Mouse (Mus musculus) right cerebral cortex, adult 2 months (tissue): ENCODE measurements around the gene Syt1.

Experiments used
- DNase-seq, 2 experiments: peaks; one replicate each; pipeline ENCODE4 v3.0.0; 2021 to 2022; ENCODE audit warnings: low spot score in 2 of 2

Syt1 gene

DNA sequence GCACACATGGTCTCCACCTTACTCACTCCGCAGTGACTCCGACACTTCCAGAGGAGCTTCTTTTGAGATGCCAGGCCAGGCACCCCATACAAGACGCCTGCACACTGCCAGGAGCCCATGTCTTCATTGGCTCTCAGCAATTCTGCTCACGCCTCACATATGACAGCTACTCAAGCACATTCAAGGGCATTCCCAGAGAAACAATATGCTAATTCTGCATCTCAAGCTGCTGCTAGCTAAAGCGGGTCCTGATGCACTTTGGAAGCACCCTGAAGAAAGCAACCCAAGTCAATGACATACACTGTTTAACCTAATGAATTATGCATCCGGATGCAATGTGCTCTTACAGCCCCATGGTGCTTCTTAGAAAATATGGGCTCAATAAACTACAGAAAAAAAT lies 247.1 kb downstream of the Syt1 start:
- no peak for DNase-seq

DNA sequence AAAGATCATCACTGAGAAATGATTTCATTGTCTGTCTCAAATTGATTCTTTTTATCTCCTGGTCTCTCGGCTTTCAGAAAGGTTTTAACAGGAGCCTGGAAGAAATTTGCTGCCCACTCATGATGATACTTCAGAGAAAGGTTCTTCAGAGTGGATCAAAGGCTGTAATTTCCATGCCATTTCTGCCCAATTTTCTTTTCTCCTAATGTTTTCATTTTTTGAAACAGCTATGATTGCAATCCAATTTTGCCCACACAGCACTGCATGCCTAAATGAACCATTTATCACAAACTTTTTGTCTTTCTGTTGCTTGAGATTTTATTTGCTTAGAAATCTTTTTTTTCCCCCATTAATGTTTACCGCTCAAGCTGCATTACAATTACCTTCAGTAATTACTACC lies 257.5 kb downstream of the Syt1 start:
- no peak for DNase-seq

DNA sequence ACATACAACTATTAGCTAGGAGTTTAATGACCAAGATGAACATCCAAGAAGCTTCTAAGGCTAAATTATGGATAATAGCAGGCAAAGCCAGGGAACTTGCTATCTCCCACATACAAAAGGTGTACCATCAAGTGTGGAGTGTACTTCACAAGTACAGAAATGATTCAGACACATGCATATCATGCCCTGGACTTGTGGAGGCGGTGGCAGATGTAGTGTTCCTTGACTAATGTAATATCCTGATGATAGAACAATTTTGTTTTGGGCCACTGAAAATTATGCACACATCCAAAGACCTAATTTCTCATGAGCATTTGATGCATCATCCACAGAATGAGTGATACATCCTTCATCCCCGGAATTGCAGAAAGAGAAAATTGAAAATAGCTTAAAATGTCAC lies 267.0 kb downstream of the Syt1 start:
- DNase-seq = no peak

GRCm38 (mm10) chr10:108733982-108734381 lies 276.8 kb downstream of the Syt1 start:
- DNase-seq = no peak

- DNase-seq = no peak
Observed at GRCm38 (mm10) chr10:108728961-108729360, 281.8 kb downstream of the Syt1 start.

- DNase-seq = no peak
Observed at GRCm38 (mm10) chr10:108726391-108726790, 284.4 kb downstream of the Syt1 start.

- DNase-seq = no peak
Observed at GRCm38 (mm10) chr10:108724878-108725277, 285.9 kb downstream of the Syt1 start.

DNA sequence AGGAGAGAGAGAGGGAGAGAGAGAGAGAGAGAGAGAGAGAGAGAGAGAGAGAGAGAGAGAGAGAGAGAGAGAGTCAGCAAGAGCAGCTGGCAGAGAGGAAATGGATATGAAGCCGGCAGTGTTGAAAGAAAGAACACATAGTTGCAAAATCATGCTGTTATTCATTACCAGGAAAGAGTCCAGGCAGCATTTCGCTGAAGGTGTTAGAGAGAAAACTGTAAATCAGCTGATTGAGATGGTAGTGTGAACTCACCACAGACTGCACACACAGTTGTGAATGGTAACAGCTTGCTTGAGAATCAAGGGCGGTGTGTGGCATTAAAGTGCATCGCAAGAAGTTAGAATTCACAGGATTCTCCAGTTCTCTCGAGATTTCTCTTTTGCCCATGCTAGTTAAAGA lies 300.3 kb downstream of the Syt1 start:
- peak in 1 of 2 experiments; percentile 56 for DNase-seq

DNA sequence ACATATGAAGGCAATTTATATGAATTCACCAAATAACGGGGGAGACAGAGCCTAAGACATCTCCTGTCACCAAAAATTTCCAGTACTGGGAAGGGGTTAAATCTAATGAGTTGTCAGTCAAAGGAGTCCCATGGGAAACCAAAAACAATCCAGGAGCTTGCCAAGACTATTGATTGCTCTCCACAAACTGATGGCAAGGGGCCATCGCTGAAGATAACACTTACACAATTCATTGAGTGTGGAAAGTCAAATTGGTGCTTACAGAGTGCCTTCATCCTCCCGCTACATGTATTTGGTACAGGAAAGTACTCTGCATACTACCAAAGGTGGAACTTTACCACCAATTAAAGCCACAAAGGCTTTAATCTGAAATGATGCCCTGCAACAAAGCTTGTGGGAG lies 305.1 kb downstream of the Syt1 start:
- DNase-seq = no peak

- no peak for DNase-seq
Observed at GRCm38 (mm10) chr10:108701361-108702128, 309.2 kb downstream of the Syt1 start.

GRCm38 (mm10) chr10:108699946-108700345 lies 310.8 kb downstream of the Syt1 start, which contains the start of gene Gm5136:
Gm5136 (minus strand) TSS chr10:108700160.
- DNase-seq = no peak

DNA sequence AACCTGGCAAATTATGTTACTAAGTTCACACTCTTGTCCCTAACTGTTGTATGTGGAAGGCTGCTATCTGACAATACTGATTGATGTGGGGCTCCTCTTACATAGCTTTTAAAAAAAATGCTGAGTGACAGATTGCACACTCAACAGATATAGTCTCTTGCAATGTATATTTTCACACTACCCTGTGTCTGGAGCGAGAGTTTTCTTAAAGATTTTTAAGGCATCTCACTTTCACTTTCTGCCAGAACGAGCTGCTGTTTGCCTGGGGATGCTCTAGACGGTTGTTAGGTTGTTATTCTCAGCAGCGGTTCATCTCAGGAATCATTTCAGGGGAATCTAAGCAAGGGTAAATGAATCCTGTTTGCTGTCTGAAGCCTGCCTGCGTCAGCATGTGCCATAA lies 313.7 kb downstream of the Syt1 start:
- DNase-seq = no peak

DNA sequence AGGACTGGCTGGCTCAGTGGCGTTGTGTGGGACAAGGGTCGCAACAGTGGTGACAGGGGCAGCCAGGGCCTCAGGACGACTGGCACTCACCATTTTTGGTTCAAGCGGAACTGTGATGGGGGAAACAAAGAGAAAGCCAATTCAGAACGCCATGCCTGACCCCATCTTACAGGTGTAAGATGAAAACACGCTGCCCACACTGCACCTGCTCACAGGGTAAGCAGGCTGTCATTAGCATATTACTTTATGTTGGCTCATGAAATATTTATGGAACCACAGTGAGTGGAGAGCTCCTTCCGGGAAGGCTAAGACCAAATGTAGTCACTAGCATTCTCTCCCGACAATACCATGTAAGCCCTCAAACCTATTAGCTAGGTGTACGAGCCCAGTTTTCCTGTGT lies 319.8 kb downstream of the Syt1 start:
- DNase-seq = no peak

DNA sequence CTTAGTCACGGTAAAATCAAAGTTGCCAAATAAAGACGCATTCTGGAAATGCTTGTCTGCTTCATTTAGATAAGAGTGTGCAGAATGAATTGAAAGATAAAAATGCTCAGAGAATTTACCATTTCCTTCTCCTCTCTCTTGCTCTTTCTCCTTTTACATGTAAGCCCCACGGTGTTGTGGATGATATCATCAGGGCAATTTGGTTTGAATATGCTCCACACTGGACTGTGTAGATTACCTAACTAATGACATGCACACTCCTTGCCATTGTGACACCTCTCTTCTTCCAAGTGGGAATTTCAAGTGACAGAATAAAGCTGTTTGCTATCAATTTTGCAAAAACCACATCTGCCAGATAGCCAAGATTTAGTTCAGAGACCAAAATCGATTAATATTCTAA lies 324.1 kb downstream of the Syt1 start:
- DNase-seq = no peak

DNA sequence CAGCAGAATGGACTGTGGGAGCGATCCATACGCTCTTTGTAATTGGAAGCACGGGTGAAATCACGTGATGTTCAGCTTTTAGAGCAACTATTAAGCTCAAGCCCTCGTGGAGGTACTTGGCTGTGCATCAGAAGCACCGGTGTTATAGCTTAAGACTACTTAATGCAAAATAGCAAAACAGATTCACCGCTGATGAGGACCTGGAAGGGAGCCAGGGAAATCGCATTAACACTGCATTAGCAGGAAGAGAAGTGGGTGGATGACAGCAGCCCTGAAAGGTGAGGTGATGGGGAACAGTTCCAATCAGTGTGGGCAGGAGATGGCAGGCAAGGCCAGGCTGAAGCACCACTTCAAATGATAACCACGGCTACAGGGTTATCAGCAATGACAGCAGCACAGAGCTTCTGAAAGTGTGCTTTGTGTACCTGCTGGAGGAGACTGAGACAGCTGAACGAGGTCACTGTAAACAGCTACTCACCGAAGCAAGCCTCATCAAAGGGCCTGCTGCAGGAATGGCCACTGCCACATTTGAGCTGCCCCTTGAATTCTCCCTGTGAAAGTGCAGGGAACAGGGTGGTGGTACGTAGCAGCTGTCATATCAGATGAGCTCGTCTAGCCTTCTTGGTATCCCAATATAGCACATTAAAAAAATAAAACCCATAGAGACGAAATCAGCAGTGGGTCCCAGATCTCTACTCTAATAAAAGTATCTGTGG lies 330.9 kb downstream of the Syt1 start:
- peak in 1 of 2 experiments; percentile 67 for DNase-seq

- no peak for DNase-seq
Observed at GRCm38 (mm10) chr10:108677053-108677452, 333.7 kb downstream of the Syt1 start.

- DNase-seq = no peak
Observed at GRCm38 (mm10) chr10:108668944-108669343, 341.8 kb downstream of the Syt1 start.

GRCm38 (mm10) chr10:108660295-108660694 lies 350.5 kb downstream of the Syt1 start:
- DNase-seq = no peak

GRCm38 (mm10) chr10:108658300-108658699 lies 352.5 kb downstream of the Syt1 start:
- DNase-seq = no peak

GRCm38 (mm10) chr10:108657669-108658068 lies 353.1 kb downstream of the Syt1 start:
- no peak for DNase-seq

DNA sequence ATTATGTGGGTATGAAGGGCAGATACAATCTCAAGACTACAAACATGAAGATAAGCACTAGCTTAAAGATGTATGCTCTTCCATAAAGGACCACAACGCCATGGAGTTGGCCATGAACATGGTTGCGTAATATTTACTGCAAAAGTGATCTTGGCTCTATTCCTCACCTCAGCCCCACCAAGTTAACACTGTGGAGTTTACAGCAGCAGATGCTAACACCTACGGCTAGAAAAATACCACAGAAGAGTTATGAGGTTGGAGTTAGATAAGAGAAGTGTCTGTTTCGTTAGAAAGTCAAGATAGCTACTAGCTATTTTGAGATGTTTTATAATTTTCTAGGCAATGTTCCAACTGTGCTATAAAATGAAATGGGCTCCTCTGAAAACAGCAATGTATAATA lies 353.9 kb downstream of the Syt1 start:
- no peak for DNase-seq

- no peak for DNase-seq
Observed at GRCm38 (mm10) chr10:108655074-108655473, 355.7 kb downstream of the Syt1 start.

DNA sequence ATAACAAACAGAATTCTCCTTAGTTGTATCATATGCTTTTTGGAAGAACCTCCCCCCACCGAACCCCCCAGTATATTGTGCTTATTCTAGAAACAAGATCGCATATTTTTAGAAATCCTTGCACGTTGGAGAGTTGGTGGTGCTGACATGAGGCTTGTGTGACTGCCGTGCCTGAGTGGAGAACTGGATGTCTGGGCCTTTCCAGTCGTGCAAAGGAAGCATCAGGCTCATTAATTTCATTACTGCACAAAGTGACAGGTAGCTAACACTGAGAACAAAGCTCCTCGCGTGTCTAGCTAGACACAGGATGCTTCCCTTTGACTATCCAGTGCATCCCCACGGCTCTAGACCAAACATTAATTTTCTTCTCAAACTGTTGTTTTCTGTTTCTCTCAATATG lies 358.0 kb downstream of the Syt1 start:
- no peak for DNase-seq
